Mouse (Mus musculus): ENCODE data around the gene Nradd. TPM values are rescaled to one million over a fixed set of nuclear protein-coding genes. Genes with fewer than 3 reads are reported as not detected.

Gene Nradd
- polyA plus RNA-seq, 1 experiment from 2014 or later = 26.8 TPM

DNA sequence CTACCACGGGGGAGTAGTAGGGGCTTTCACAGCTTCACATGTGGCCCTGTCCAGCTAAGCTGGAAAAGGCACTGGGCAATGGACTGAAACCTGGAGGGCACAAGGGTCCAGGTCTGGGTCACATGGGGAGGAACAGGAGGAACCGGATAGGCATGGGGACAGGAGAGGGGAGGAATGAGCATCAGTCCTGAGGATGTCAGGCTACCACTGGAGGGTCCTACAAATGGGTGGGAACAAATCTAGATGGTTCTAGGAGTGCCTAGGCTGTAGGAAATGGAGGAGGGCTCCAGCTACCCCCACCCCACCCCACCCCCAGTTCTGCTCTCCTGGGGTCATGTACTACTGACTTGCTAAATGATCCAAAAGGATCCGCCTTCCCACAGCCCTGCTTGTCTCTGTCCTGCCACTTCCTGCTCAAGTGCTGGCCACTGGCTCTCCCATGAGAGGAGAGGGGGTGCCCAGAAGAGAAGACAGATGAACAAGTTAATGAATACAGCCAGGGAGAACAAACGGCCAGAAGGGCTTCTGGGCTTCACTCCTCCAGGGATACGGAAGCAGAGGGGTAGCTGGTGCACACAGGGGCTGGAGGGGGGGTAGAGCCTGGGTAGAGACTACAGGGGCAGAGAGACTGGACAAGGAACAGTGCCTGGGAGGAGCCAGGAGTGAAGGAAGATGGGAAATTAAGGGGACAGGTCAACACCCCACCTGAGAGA, 18.7 kb upstream of the Nradd start:
- ATAC-seq = no peak
- Histone ChIP-seq H3K27ac (ENCODE audit: low read depth, low read length) (no peak overlapping the region), H3K9ac (ENCODE audit: low read length) (no peak overlapping the region), H3K36me3 (ENCODE audit: control insufficient read depth, insufficient read depth, low read length) (no peaks in the 10 kb centered on the region), H3K9me3 (replicated peaks; ENCODE audit: control insufficient read depth, low read length) (no peaks in the 10 kb centered on the region), H3K4me2 (ENCODE audit: low read length) (no peak overlapping the region), H3K27me3 (replicated peaks; ENCODE audit: control insufficient read depth, insufficient read depth, low read length) (no peaks in the 10 kb centered on the region), H3K4me3 (ENCODE audit: low read depth, low read length) (no peak overlapping the region), H3K4me1 (ENCODE audit: control insufficient read depth, insufficient read depth, low read length) (no peaks in the 10 kb centered on the region)
- DNase-seq (ENCODE audit: low spot score) = no peak
- 67% methylated on average over 5 of the region's 5 CpGs for WGBS

DNA sequence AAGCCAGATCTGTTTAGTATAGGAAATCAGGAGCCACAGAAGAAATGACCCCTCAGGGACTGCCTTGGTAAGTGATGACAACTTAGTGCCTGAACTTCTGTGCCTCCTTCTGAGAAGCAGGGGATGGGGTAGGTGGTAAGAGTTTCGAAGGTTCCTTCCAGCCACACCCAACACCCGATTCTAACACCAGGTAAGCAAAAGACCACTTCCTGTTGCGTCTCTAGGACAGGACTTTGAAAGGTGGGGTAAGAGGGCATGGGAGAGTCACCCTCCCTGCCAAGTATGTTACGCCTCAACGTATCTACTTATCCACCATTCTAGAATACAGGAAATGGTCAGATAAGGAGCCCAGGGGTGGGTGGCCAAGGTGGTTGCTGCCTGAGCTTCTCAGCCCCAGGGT, 16.8 kb upstream of the Nradd start:
- H3K9me3 ChIP-seq (replicated peaks; ENCODE audit: control insufficient read depth, low read length) = no peaks in the 10 kb centered on the region
- H3K4me1 ChIP-seq (ENCODE audit: control insufficient read depth, insufficient read depth, low read length) = no peaks in the 10 kb centered on the region

GRCm38 (mm10) chr9:110638611-110639021, 14.4 kb upstream of the Nradd start:
- 87% methylated on average over 10 of the region's 10 CpGs for WGBS
- no peak overlapping the region for H3K4me2 ChIP-seq (ENCODE audit: low read length)
- no peak for ATAC-seq

More for the DNA sequence above, 16.8 kb upstream of the Nradd start:
- Histone ChIP-seq H3K4me2 (ENCODE audit: low read length) (no peak overlapping the region), H3K9ac (ENCODE audit: low read length) (no peak overlapping the region), H3K4me3 (ENCODE audit: low read depth, low read length) (no peak overlapping the region), H3K36me3 (ENCODE audit: control insufficient read depth, insufficient read depth, low read length) (no peaks in the 10 kb centered on the region), H3K27me3 (replicated peaks; ENCODE audit: control insufficient read depth, insufficient read depth, low read length) (no peaks in the 10 kb centered on the region), H3K27ac (ENCODE audit: low read depth, low read length) (no peak overlapping the region)
- ATAC-seq (no peak), DNase-seq (ENCODE audit: low spot score) (no peak)
- WGBS = 88% methylated on average over 5 of the region's 5 CpGs

GRCm38 (mm10) chr9:110635225-110635624, 11.0 kb upstream of the Nradd start:
- 6% methylated on average over 19 of the region's 19 CpGs for WGBS
- Histone ChIP-seq H3K27me3 (replicated peaks; ENCODE audit: control insufficient read depth, insufficient read depth, low read length) (no peaks in the 10 kb centered on the region), H3K36me3 (ENCODE audit: control insufficient read depth, insufficient read depth, low read length) (no peaks in the 10 kb centered on the region), H3K4me3 (ENCODE audit: low read depth, low read length) (no peak overlapping the region), H3K9me3 (replicated peaks; ENCODE audit: control insufficient read depth, low read length) (no peaks in the 10 kb centered on the region), H3K4me1 (ENCODE audit: control insufficient read depth, insufficient read depth, low read length) (no peaks in the 10 kb centered on the region), H3K4me2 (ENCODE audit: low read length) (no peak overlapping the region), H3K27ac (ENCODE audit: low read depth, low read length) (no peak overlapping the region), H3K9ac (ENCODE audit: low read length) (no peak overlapping the region)
- ATAC-seq (peak; percentile 60; the same call in 1 of the 2 replicates), DNase-seq (ENCODE audit: low spot score) (peak; percentile 84)

More at GRCm38 (mm10) chr9:110638611-110639021, 14.4 kb upstream of the Nradd start:
- Histone ChIP-seq H3K4me3 (ENCODE audit: low read depth, low read length) (no peak overlapping the region), H3K36me3 (ENCODE audit: control insufficient read depth, insufficient read depth, low read length) (no peaks in the 10 kb centered on the region), H3K9me3 (replicated peaks; ENCODE audit: control insufficient read depth, low read length) (no peaks in the 10 kb centered on the region), H3K27me3 (replicated peaks; ENCODE audit: control insufficient read depth, insufficient read depth, low read length) (no peaks in the 10 kb centered on the region), H3K4me1 (ENCODE audit: control insufficient read depth, insufficient read depth, low read length) (no peaks in the 10 kb centered on the region), H3K9ac (ENCODE audit: low read length) (no peak overlapping the region), H3K27ac (ENCODE audit: low read depth, low read length) (no peak overlapping the region)
- DNase-seq (ENCODE audit: low spot score) = no peak

GRCm38 (mm10) chr9:110633882-110634281, 9.6 kb upstream of the Nradd start:
- H3K27ac ChIP-seq (ENCODE audit: low read depth, low read length) = no peak overlapping the region
- 89% methylated on average over 17 of the region's 17 CpGs for WGBS
- no peaks in the 10 kb centered on the region for H3K27me3 ChIP-seq (replicated peaks; ENCODE audit: control insufficient read depth, insufficient read depth, low read length)
- H3K4me2 ChIP-seq (ENCODE audit: low read length) = no peak overlapping the region
- ATAC-seq (no peak), DNase-seq (ENCODE audit: low spot score) (no peak)
- H3K36me3 ChIP-seq (ENCODE audit: control insufficient read depth, insufficient read depth, low read length) = no peaks in the 10 kb centered on the region
- no peak overlapping the region for H3K9ac ChIP-seq (ENCODE audit: low read length)
- no peak overlapping the region for H3K4me3 ChIP-seq (ENCODE audit: low read depth, low read length)
- H3K4me1 ChIP-seq (ENCODE audit: control insufficient read depth, insufficient read depth, low read length) = no peaks in the 10 kb centered on the region
- H3K9me3 ChIP-seq (replicated peaks; ENCODE audit: control insufficient read depth, low read length) = no peaks in the 10 kb centered on the region

DNA sequence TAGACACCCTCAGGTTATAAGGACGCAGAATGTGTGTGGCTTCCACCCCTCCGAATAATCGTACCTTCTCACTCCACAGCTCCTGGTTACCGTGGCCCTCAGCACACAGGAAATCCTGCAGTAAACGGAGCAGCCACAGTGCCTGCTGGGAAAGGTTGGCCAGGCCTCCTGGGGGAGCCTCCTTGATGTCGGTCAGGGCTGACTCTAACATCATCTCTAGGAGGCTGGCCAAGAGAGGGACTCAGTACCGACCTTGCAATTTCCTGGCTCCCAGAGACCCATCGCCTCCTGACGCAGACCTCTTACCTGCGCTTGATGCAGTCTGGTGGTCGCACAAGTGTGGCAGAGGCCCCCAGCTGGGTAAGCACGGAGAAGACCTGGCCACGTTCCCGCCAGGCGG, 8.4 kb upstream of the Nradd start:
- no peak overlapping the region for H3K4me2 ChIP-seq (ENCODE audit: low read length)
- WGBS = 84% methylated on average over 15 of the region's 15 CpGs
- H3K27me3 ChIP-seq (replicated peaks; ENCODE audit: control insufficient read depth, insufficient read depth, low read length) = no peaks in the 10 kb centered on the region
- H3K27ac ChIP-seq (ENCODE audit: low read depth, low read length) = no peak overlapping the region
- no peaks in the 10 kb centered on the region for H3K36me3 ChIP-seq (ENCODE audit: control insufficient read depth, insufficient read depth, low read length)
- H3K4me3 ChIP-seq (ENCODE audit: low read depth, low read length) = no peak overlapping the region
- no peaks in the 10 kb centered on the region for H3K9me3 ChIP-seq (replicated peaks; ENCODE audit: control insufficient read depth, low read length)
- no peak for ATAC-seq
- H3K4me1 ChIP-seq (ENCODE audit: control insufficient read depth, insufficient read depth, low read length) = no peaks in the 10 kb centered on the region
- DNase-seq (ENCODE audit: low spot score) = no peak
- no peak overlapping the region for H3K9ac ChIP-seq (ENCODE audit: low read length)

- no peaks in the 10 kb centered on the region for H3K27me3 ChIP-seq (replicated peaks; ENCODE audit: control insufficient read depth, insufficient read depth, low read length)
- H3K9ac ChIP-seq (ENCODE audit: low read length) = peak overlapping the region; percentile 35; the same call in 1 of the 2 replicates
- peak overlapping the region; percentile 20 for H3K4me3 ChIP-seq (ENCODE audit: low read depth, low read length)
- H3K9me3 ChIP-seq (replicated peaks; ENCODE audit: control insufficient read depth, low read length) = no peaks in the 10 kb centered on the region
- 0 out of 2 replicates have a peak, but pooled peaks cover 2% of the 10 kb centered on the region for H3K36me3 ChIP-seq (ENCODE audit: control insufficient read depth, insufficient read depth, low read length)
- 20% methylated on average over 30 of the region's 30 CpGs for WGBS
- peak overlapping the region; percentile 52 for H3K4me2 ChIP-seq (ENCODE audit: low read length)
- DNase-seq (ENCODE audit: low spot score) (peak; percentile 44), ATAC-seq (peak; percentile 58; the same call in 1 of the 2 replicates)
- no peak overlapping the region for H3K27ac ChIP-seq (ENCODE audit: low read depth, low read length)
- no peaks in the 10 kb centered on the region for H3K4me1 ChIP-seq (ENCODE audit: control insufficient read depth, insufficient read depth, low read length)
Observed at GRCm38 (mm10) chr9:110631651-110632275, 7.5 kb upstream of the Nradd start.

DNA sequence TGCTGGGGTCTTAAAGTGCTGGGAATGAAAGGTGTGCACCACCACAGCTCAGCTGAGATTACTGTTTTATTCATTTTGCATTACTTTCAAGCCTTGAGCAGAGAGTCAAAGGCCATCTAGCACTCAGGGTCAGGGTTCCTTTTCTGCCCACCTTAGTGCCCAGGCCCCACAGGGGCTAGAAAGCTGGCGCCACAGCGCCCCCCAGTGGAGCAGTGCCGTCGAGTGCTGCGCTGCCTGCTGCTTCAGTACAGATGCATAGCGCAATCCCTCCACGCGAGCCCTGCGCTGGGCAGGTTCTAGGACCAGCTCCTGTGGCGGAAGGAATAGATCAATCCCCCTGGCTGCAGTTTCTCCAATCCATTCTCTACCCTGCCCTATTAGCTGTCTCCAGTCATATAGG, 6.9 kb upstream of the Nradd start:
- Histone ChIP-seq H3K27ac (ENCODE audit: low read depth, low read length) (no peak overlapping the region), H3K4me2 (ENCODE audit: low read length) (peak overlapping the region; percentile 52), H3K36me3 (ENCODE audit: control insufficient read depth, insufficient read depth, low read length) (0 out of 2 replicates have a peak, but pooled peaks cover 2% of the 10 kb centered on the region), H3K4me1 (ENCODE audit: control insufficient read depth, insufficient read depth, low read length) (no peaks in the 10 kb centered on the region), H3K4me3 (ENCODE audit: low read depth, low read length) (peak overlapping the region; percentile 20), H3K9ac (ENCODE audit: low read length) (peak overlapping the region; percentile 35; the same call in 1 of the 2 replicates), H3K27me3 (replicated peaks; ENCODE audit: control insufficient read depth, insufficient read depth, low read length) (no peaks in the 10 kb centered on the region), H3K9me3 (replicated peaks; ENCODE audit: control insufficient read depth, low read length) (no peaks in the 10 kb centered on the region)
- WGBS = 14% methylated on average over 10 of the region's 10 CpGs
- ATAC-seq = peak; percentile 40; the same call in 1 of the 2 replicates
- peak; percentile 71 for DNase-seq (ENCODE audit: low spot score)

DNA sequence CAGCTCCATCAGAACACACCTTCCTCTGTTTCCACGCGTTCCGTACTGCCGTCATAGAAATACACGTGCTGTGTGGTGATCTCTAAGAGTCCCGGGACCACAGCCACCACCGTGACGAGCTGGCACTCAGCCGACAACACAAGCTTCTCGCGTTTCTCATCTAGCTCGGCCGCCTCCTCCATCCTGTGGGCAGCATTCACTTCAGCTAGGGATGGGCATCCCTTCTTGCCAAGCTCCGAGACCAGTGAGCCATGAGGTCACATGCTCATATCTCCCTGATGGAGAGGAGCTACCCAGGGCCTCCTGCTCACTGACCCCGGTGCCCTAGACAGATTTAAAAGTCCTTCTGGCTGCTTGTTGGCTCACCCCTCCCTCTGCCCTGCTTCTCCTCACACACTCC, 5.9 kb upstream of the Nradd start:
- Histone ChIP-seq H3K4me2 (ENCODE audit: low read length) (no peak overlapping the region), H3K27me3 (replicated peaks; ENCODE audit: control insufficient read depth, insufficient read depth, low read length) (no peaks in the 10 kb centered on the region), H3K27ac (ENCODE audit: low read depth, low read length) (no peak overlapping the region), H3K9me3 (replicated peaks; ENCODE audit: control insufficient read depth, low read length) (no peaks in the 10 kb centered on the region), H3K9ac (ENCODE audit: low read length) (no peak overlapping the region), H3K36me3 (ENCODE audit: control insufficient read depth, insufficient read depth, low read length) (0 out of 2 replicates have a peak, but pooled peaks cover 2% of the 10 kb centered on the region), H3K4me3 (ENCODE audit: low read depth, low read length) (no peak overlapping the region), H3K4me1 (ENCODE audit: control insufficient read depth, insufficient read depth, low read length) (peaks cover 4% of the 10 kb centered on the region; the same call in 1 of the 2 replicates)
- DNase-seq (ENCODE audit: low spot score) = no peak
- no peak for ATAC-seq
- WGBS = 88% methylated on average over 15 of the region's 15 CpGs

All from forebrain, embryonic 14.5 days (tissue).